Mouse (Mus musculus) heart, adult 2 months (tissue): ENCODE measurements around the gene Myo18a. TPM values are rescaled to one million over a fixed set of nuclear protein-coding genes. Genes with fewer than 3 reads are reported as not detected.

ENCODE experiments used
- DNase-seq, 2 experiments: peaks; one replicate each; pipeline ENCODE4 v3.0.0; 2021
- H3K27ac ChIP-seq: fragments of 200-600 bp; 2 replicates; pipeline ENCODE4 v1.8.1; 2022
- H3K27me3 ChIP-seq: fragments of 200-500 bp; 2 replicates; pipeline ENCODE4 v1.6.1; 2012; ENCODE audit warnings: mild to moderate bottlenecking, low read length, inconsistent platforms, mixed read lengths; ENCODE audit not compliant: control insufficient read depth, insufficient read depth
- H3K36me3 ChIP-seq: fragments of 200-500 bp; 2 replicates; pipeline ENCODE4 v1.6.1; 2012; ENCODE audit warnings: low read length, inconsistent platforms; ENCODE audit not compliant: control insufficient read depth, insufficient read depth
- H3K4me1 ChIP-seq: fragments of 200-500 bp; 2 replicates; pipeline ENCODE4 v1.6.1; 2011; ENCODE audit warnings: low read length; ENCODE audit not compliant: control insufficient read depth, insufficient read depth
- H3K4me3 ChIP-seq: fragments of 200-600 bp; 2 replicates; pipeline ENCODE4 v1.8.1; 2022
- H3K79me2 ChIP-seq: fragments of 200-500 bp; replicated peaks from 2 replicates; pipeline ENCODE4 v1.6.1; 2012; ENCODE audit warnings: mild to moderate bottlenecking, inconsistent platforms, low read length, moderate library complexity, mixed read lengths; ENCODE audit not compliant: control insufficient read depth, insufficient read depth
- H3K9ac ChIP-seq: fragments of 200-500 bp; 2 replicates; pipeline ENCODE4 v1.6.1; 2012; ENCODE audit warnings: low read depth, mild to moderate bottlenecking, control low read depth, inconsistent platforms, low read length, mixed read lengths
- CTCF ChIP-seq: fragments of 200-600 bp; IDR thresholded peaks from 2 replicates; pipeline ENCODE4 v1.8.1; 2022; ENCODE audit warnings: antibody characterized with exemption, mild to moderate bottlenecking, moderate library complexity
- EP300 ChIP-seq: fragments of 200-500 bp; IDR thresholded peaks from 2 replicates; pipeline ENCODE4 v1.6.1; 2011; ENCODE audit warnings: low read depth, low read length, control low read depth; ENCODE audit not compliant: insufficient read depth
- POLR2A ChIP-seq: fragments of 200-500 bp; IDR thresholded peaks from 2 replicates; pipeline ENCODE4 v1.6.1; 2011; ENCODE audit warnings: mild to moderate bottlenecking, low read depth, low read length, control low read depth; ENCODE audit not compliant: insufficient read depth
- WGBS: fragments of 180-500 bp; shearing (Covaris S2); methylation state at CpG from one replicate; pipeline ENCODE4 v1.1.7; 2018; 5-methylcytosine and 5-hydroxymethylcytosine counted together
- intact Hi-C: fragments of 180-260 bp; cut with DNase I; formaldehyde crosslinking; loops from one replicate; pipeline ENCODE4 v1.15.1; 2025
- polyA plus RNA-seq: library from polyadenylated mRNA; depleted of rRNA; stranded (reverse); fragments of >200 nt; gene quantifications from 2 replicates; pipeline ENCODE4 v1.2.3, GENCODE M21; 2012
- total RNA-seq, 2 experiments: library from RNA; stranded (reverse); gene quantifications; 2 replicates each; pipeline ENCODE4 v1.2.3; 2021

Gene Myo18a
- total and polyA plus RNA-seq, 3 experiments, result 98.6 to 274 (median 240) TPM

DNA sequence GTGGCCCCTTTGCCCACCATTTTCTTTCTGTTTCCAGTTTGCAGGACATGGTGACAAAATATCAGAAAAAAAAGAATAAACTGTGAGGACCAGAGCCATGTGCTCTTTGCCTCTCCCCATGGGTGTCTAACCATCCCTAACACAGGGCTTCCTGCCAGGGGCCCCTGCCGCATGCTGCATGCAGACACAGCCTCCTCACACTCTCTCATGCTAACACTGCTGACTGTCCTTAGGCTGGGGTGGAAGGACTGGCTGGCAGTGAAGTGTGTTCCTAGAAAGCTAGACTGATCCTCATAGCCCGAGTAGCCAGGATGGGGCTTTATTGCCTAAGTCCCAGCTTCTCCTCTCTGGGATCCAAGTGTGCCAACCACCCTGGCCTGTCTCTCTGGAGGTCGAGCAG lies 91.6 kb downstream of the Myo18a start:
- no peaks in the 10 kb centered on the region for H3K36me3 ChIP-seq
- no peak overlapping the region for H3K27ac ChIP-seq
- H3K79me2 ChIP-seq, result no peaks in the 10 kb centered on the region
- TF ChIP-seq EP300 (no peak), POLR2A (no peak), CTCF (no peak)
- 43% methylated on average over 3 of the region's 3 CpGs for WGBS
- intact Hi-C loops, result no loop called here
- H3K4me3 ChIP-seq, result no peak overlapping the region
- no peak overlapping the region for H3K9ac ChIP-seq
- no peak for DNase-seq
- H3K27me3 ChIP-seq, result no peaks in the 10 kb centered on the region
- H3K4me1 ChIP-seq, result no peaks in the 10 kb centered on the region

DNA sequence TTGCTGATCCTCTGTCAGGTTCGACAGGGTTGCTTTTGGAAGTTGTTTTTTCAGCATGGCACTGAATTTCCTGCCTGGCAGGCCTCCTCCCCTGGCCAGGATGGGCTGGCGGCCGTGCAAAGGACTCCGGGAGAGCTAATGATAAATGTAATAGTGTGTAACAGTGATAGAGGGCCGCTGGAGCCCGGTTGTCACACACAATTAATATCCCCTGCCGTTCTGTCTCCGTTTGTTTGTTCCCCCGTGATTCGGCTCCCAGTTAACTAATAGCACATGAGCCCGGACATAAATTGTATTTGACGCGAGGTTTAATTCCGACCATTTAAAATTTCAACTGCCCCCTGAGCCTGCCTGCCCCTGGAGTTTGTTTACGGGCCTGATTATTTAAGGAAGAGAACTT lies 92.3 kb downstream of the Myo18a start:
- DNase-seq, result no peak
- Histone ChIP-seq H3K79me2 (no peaks in the 10 kb centered on the region), H3K4me1 (no peaks in the 10 kb centered on the region), H3K9ac (no peak overlapping the region), H3K27me3 (no peaks in the 10 kb centered on the region), H3K27ac (no peak overlapping the region), H3K36me3 (no peaks in the 10 kb centered on the region), H3K4me3 (no peak overlapping the region)
- TF ChIP-seq EP300 (no peak), POLR2A (no peak), CTCF (no peak)
- intact Hi-C loops, result no loop called here
- 61% methylated on average over 15 of the region's 15 CpGs for whole genome bisulfite sequencing

DNA sequence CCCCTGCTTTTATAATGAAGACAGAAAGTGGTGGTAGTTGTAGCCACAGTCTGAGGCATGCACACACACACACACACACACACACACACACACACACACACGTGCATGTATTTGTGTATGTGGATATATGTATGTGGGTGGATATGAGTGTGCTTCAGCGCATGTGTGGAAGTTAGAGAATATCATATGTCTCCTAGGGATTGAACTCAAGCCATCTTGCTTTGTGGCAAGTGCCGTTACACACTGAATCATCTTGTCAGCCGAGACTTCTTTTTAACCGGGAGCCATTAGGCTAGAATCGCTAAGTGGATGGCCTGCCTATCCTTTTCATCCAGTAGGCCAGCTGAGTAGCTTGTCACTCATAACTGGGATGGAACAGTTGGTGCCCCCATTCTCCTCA lies 94.0 kb downstream of the Myo18a start:
- H3K27me3 ChIP-seq, result no peaks in the 10 kb centered on the region
- intact Hi-C loops, result no loop called here
- DNase-seq, result no peak
- no peaks in the 10 kb centered on the region for H3K4me1 ChIP-seq
- no peak overlapping the region for H3K27ac ChIP-seq
- 88% methylated on average over 6 of the region's 6 CpGs for WGBS
- no peak for TF ChIP-seq EP300
- no peak for TF ChIP-seq POLR2A
- no peak for TF ChIP-seq CTCF
- no peaks in the 10 kb centered on the region for H3K79me2 ChIP-seq
- H3K9ac ChIP-seq, result no peak overlapping the region
- H3K36me3 ChIP-seq, result no peaks in the 10 kb centered on the region
- H3K4me3 ChIP-seq, result no peak overlapping the region

DNA sequence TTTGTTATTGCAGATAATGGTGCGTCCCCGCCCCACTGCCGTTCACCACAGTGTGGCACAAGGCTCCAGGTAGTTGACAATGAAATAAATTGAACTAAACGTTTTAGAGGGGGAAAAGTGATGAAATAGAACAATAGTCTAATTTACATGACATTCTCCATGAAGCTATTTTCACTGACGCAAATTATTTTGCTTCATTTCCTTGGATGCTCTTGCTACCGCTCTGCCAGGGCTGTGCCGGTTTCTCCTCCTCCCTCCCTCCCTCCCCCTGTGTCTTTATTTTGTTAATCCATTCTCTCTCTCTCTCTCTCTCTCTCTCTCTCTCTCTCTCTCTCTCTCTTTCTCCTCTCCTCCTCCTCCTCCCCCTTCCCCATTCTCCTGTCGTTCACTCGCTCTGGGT lies 95.5 kb downstream of the Myo18a start:
- Histone ChIP-seq H3K27me3 (no peaks in the 10 kb centered on the region), H3K79me2 (no peaks in the 10 kb centered on the region), H3K9ac (no peak overlapping the region), H3K4me1 (no peaks in the 10 kb centered on the region), H3K27ac (no peak overlapping the region), H3K36me3 (no peaks in the 10 kb centered on the region), H3K4me3 (no peak overlapping the region)
- WGBS, result 77% methylated on average over 9 of the region's 9 CpGs
- TF ChIP-seq POLR2A (no peak), EP300 (no peak), CTCF (no peak)
- DNase-seq, result no peak
- intact Hi-C loops, result no loop called here

DNA sequence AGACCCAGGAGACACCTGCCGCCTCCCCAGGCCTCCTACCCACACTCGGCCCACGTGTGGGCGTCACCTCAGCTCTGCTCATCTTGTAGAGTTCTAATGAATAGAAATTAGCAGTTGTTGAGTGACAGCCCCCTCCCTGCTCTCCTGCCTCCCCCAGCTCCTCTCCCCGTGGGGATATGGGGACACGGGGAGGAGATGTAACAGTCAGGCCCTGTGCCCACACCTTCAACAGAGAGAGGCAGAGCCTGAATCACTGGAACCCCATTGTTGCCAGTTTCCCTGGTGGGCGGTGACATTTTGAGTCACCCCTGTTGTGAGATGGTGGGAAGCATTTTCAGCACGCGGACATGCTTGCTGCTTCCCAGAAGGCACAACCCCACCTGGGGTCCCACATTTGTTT lies 97.9 kb downstream of the Myo18a start:
- intact Hi-C loops, result no loop called here
- 61% methylated on average over 9 of the region's 9 CpGs for WGBS
- no peak for DNase-seq
- Histone ChIP-seq H3K4me3 (no peak overlapping the region), H3K9ac (no peak overlapping the region), H3K36me3 (no peaks in the 10 kb centered on the region), H3K27ac (no peak overlapping the region), H3K79me2 (no peaks in the 10 kb centered on the region), H3K4me1 (no peaks in the 10 kb centered on the region), H3K27me3 (no peaks in the 10 kb centered on the region)
- TF ChIP-seq CTCF, result no peak
- no peak for TF ChIP-seq POLR2A
- TF ChIP-seq EP300, result no peak

DNA sequence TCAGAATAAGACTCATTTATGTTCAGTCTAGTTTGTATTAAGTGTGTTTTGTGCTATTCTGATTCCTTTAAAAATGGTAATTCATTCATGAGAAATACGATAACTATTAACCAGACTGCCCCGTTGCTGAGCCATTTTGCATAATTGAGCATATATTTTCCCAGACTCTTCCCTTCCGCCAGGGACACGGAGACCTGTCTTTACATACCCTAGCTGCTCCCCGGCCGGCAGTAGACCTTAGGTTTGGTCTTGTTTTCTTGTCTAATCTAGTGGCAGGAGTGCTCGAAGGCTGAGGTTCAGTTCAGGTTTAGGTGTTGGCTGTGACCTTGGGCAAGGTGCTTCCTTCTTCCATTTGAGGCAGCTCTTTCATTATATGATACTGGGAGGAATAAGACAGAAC lies 99.8 kb downstream of the Myo18a start:
- TF ChIP-seq EP300, result no peak
- TF ChIP-seq CTCF, result no peak
- DNase-seq, result no peak
- WGBS, result 87% methylated on average over 7 of the region's 7 CpGs
- intact Hi-C loops, result no loop called here
- H3K36me3 ChIP-seq, result no peaks in the 10 kb centered on the region
- H3K27ac ChIP-seq, result no peak overlapping the region
- no peaks in the 10 kb centered on the region for H3K27me3 ChIP-seq
- H3K9ac ChIP-seq, result no peak overlapping the region
- no peak overlapping the region for H3K4me3 ChIP-seq
- no peaks in the 10 kb centered on the region for H3K79me2 ChIP-seq
- no peaks in the 10 kb centered on the region for H3K4me1 ChIP-seq
